Mouse (Mus musculus) CH12.LX (cell line): ENCODE measurements around the gene Dnmbp. TPM values are rescaled to one million over a fixed set of nuclear protein-coding genes. Genes with fewer than 3 reads are reported as not detected.

Experiments used
- DNase-seq: peaks from one replicate; pipeline ENCODE4 v3.0.0-alpha.2; 2013; ENCODE audit errors: extremely low read depth
- H3K27ac ChIP-seq: 2 replicates; pipeline ENCODE4 v1.5.1; 2012; ENCODE audit warnings: low read depth, mild to moderate bottlenecking, control low read depth, moderate library complexity; ENCODE audit not compliant: insufficient read depth
- H3K27me3 ChIP-seq: replicated peaks from 2 replicates; pipeline ENCODE3; 2012; ENCODE audit warnings: inconsistent platforms
- H3K36me3 ChIP-seq, 2 experiments: replicated peaks in 1 of 2; 2 replicates each; pipeline versions ENCODE3 to v1.6.1; 2012; ENCODE audit warnings: inconsistent platforms in 1 of 2, low read length in 1 of 2, mild to moderate bottlenecking in 1 of 2, mixed read lengths in 1 of 2, moderate library complexity in 1 of 2; ENCODE audit not compliant: control insufficient read depth in 1 of 2, insufficient read depth in 1 of 2
- H3K4me1 ChIP-seq, 2 experiments: 2 replicates each; pipeline ENCODE4 v1.6.1; 2012; ENCODE audit warnings: inconsistent platforms in 1 of 2, moderate library complexity in 1 of 2; ENCODE audit not compliant: insufficient read depth in 2 of 2, control insufficient read depth in 1 of 2
- H3K4me2 ChIP-seq: 2 replicates; pipeline ENCODE4 v1.6.1; 2012; ENCODE audit warnings: low read depth, mild to moderate bottlenecking, control low read depth; ENCODE audit not compliant: poor library complexity, insufficient read depth, severe bottlenecking
- H3K4me3 ChIP-seq, 3 experiments: fragments of 150-350 bp in 1 of 3; sonication (generic) in 1 of 3; replicated peaks in 1 of 3; 2 replicates each; pipeline versions ENCODE3 to v1.5.1; 2011 to 2012; ENCODE audit warnings: low read depth in 2 of 3, low read length in 2 of 3, mild to moderate bottlenecking in 2 of 3, moderate library complexity in 2 of 3, control low read depth in 1 of 3, improper control_type of control experiment in 1 of 3, inconsistent platforms in 1 of 3, mixed read lengths in 1 of 3; ENCODE audit not compliant: poor library complexity in 1 of 3
- H3K79me2 ChIP-seq: replicated peaks from 2 replicates; pipeline ENCODE4 v1.6.1; 2012; ENCODE audit warnings: mild to moderate bottlenecking, moderate library complexity; ENCODE audit not compliant: control insufficient read depth, poor library complexity, insufficient read depth, severe bottlenecking; ENCODE audit errors: extremely low read depth
- H3K9ac ChIP-seq: 2 replicates; pipeline ENCODE4 v1.6.1; 2012; ENCODE audit warnings: low read depth, mild to moderate bottlenecking, control low read depth, moderate library complexity; ENCODE audit not compliant: insufficient read depth
- H3K9me3 ChIP-seq: replicated peaks from 2 replicates; pipeline ENCODE3; 2012; ENCODE audit warnings: low read length, inconsistent platforms, mixed read lengths
- CTCF ChIP-seq, 2 experiments: IDR thresholded peaks in 1 of 2; conservative IDR thresholded peaks in 1 of 2; 2 replicates each; pipeline ENCODE4 v1.5.1; 2011 to 2012; ENCODE audit warnings: low read depth in 2 of 2, low read length in 2 of 2, improper control_type of control experiment in 1 of 2, inconsistent platforms in 1 of 2, mild to moderate bottlenecking in 1 of 2, moderate library complexity in 1 of 2
- ELF1 ChIP-seq: IDR thresholded peaks from 2 replicates; pipeline ENCODE4 v1.6.1; 2014; ENCODE audit warnings: low read depth, mild to moderate bottlenecking, inconsistent platforms, low read length, improper control_type of control experiment
- ETS1 ChIP-seq: conservative IDR thresholded peaks from 2 replicates; pipeline ENCODE4 v1.6.1; 2012; ENCODE audit warnings: low read depth, mild to moderate bottlenecking, inconsistent platforms, low read length, improper control_type of control experiment, moderate library complexity
- GABPA ChIP-seq: IDR thresholded peaks from 2 replicates; pipeline ENCODE4 v1.6.1; 2012; ENCODE audit warnings: low read depth, low read length, improper control_type of control experiment, inconsistent platforms; ENCODE audit not compliant: insufficient replicate concordance
- HCFC1 ChIP-seq: IDR thresholded peaks from 2 replicates; pipeline ENCODE4 v1.6.1; 2012; ENCODE audit warnings: low read depth, mild to moderate bottlenecking, inconsistent platforms, low read length, improper control_type of control experiment
- JUN ChIP-seq: IDR thresholded peaks from 2 replicates; pipeline ENCODE4 v1.6.1; 2011; ENCODE audit warnings: low read depth, mild to moderate bottlenecking, low read length, improper control_type of control experiment, moderate library complexity; ENCODE audit not compliant: insufficient read depth
- KAT2A ChIP-seq: IDR thresholded peaks from 2 replicates; pipeline ENCODE4 v1.6.1; 2012; ENCODE audit warnings: low read length, improper control_type of control experiment, inconsistent platforms; ENCODE audit not compliant: insufficient replicate concordance
- MAFK ChIP-seq: IDR thresholded peaks from 2 replicates; pipeline ENCODE4 v1.6.1; 2011; ENCODE audit warnings: low read length, improper control_type of control experiment; ENCODE audit not compliant: insufficient replicate concordance
- MAX ChIP-seq: IDR thresholded peaks from 2 replicates; pipeline ENCODE4 v1.6.1; 2011; ENCODE audit warnings: low read length, improper control_type of control experiment
- MAZ ChIP-seq: IDR thresholded peaks from 2 replicates; pipeline ENCODE4 v1.6.1; 2012; ENCODE audit warnings: low read depth, mild to moderate bottlenecking, inconsistent platforms, low read length, improper control_type of control experiment, moderate library complexity
- MXI1 ChIP-seq: IDR thresholded peaks from 2 replicates; pipeline ENCODE4 v1.6.1; 2011; ENCODE audit warnings: mild to moderate bottlenecking, low read depth, low read length, improper control_type of control experiment
- MYC ChIP-seq: IDR thresholded peaks from 2 replicates; pipeline ENCODE4 v1.6.1; 2011; ENCODE audit warnings: low read depth, mild to moderate bottlenecking, improper control_type of control experiment, low read length
- NELFE ChIP-seq: IDR thresholded peaks from 2 replicates; pipeline ENCODE4 v1.6.1; 2011; ENCODE audit warnings: low read depth, low read length, improper control_type of control experiment
- POLR2AphosphoS2 ChIP-seq: IDR thresholded peaks from 2 replicates; pipeline ENCODE4 v1.6.1; 2011; ENCODE audit warnings: low read depth, low read length, improper control_type of control experiment
- RAD21 ChIP-seq: IDR thresholded peaks from 2 replicates; pipeline ENCODE4 v1.6.1; 2011; ENCODE audit warnings: low read depth, mild to moderate bottlenecking, low read length, improper control_type of control experiment, moderate library complexity
- RCOR1 ChIP-seq: conservative IDR thresholded peaks from 2 replicates; pipeline ENCODE4 v1.6.1; 2012; ENCODE audit warnings: low read depth, mild to moderate bottlenecking, inconsistent platforms, low read length, improper control_type of control experiment
- SMC3 ChIP-seq: IDR thresholded peaks from 2 replicates; pipeline ENCODE4 v1.6.1; 2011; ENCODE audit warnings: low read depth, low read length, improper control_type of control experiment
- UBTF ChIP-seq: IDR thresholded peaks from 2 replicates; pipeline ENCODE4 v1.6.1; 2012; ENCODE audit warnings: low read depth, mild to moderate bottlenecking, inconsistent platforms, low read length, improper control_type of control experiment, moderate library complexity
- USF1 ChIP-seq: IDR thresholded peaks from 2 replicates; pipeline ENCODE4 v1.6.1; 2014; ENCODE audit warnings: low read depth, mild to moderate bottlenecking, inconsistent platforms, low read length, improper control_type of control experiment
- USF2 ChIP-seq: conservative IDR thresholded peaks from 2 replicates; pipeline ENCODE4 v1.6.1; 2011; ENCODE audit warnings: low read depth, low read length, improper control_type of control experiment
- ZMIZ1 ChIP-seq: IDR thresholded peaks from 2 replicates; pipeline ENCODE4 v1.6.1; 2012; ENCODE audit warnings: low read depth, mild to moderate bottlenecking, inconsistent platforms, low read length, improper control_type of control experiment
- ZNF384 ChIP-seq: IDR thresholded peaks from 2 replicates; pipeline ENCODE4 v1.6.1; 2012; ENCODE audit warnings: low read depth, low read length, improper control_type of control experiment, inconsistent platforms
- dilution Hi-C: fragments of 300-500 bp; cut with MboI; formaldehyde crosslinking; loops from 2 replicates; pipeline ENCODE4 v1.14.3; 2020; ENCODE audit warnings: low sequenced_read_pairs; ENCODE audit not compliant: extremely low pct_unique_long_range_greater_than_20kb, extremely low pct_ligation_motif_present
- in situ Hi-C: fragments of 300-500 bp; cut with MboI; formaldehyde crosslinking; loops from 3 replicates; pipeline ENCODE4 v1.14.3; 2019; ENCODE audit warnings: low sequenced_read_pairs, low pct_ligation_motif_present, low pct_unique_long_range_greater_than_20kb, mixed read lengths
- polyA plus RNA-seq: library from polyadenylated mRNA; unstranded; fragments of >175 nt; gene quantifications from 2 replicates; pipeline ENCODE4 v1.2.1, GENCODE M21; 2012; ENCODE audit warnings: low read depth; ENCODE audit not compliant: insufficient read length
- total RNA-seq, 2 experiments: library from RNA; depleted of rRNA; stranded (reverse); fragments of 300-350 nt in 1 of 2; fragments of >200 nt in 1 of 2; gene quantifications; 2 replicates each; pipeline ENCODE4 v1.2.3; 2012 to 2014

Gene Dnmbp
- total and polyA plus RNA-seq, 3 experiments, result 1.8 to 5.4 (median 2.3) TPM

- Histone ChIP-seq H3K4me2 (no peak overlapping the region), H3K27ac (no peak overlapping the region), H3K9me3 (no peaks in the 10 kb centered on the region), H3K9ac (no peak overlapping the region), H3K4me1 (peaks cover 3 to 22% of the 10 kb centered on the region in 2 experiments; a peak in 3 of 4 replicates), H3K79me2 (no peaks in the 10 kb centered on the region), H3K27me3 (no peaks in the 10 kb centered on the region), H3K36me3 (peaks cover 0 to 2% of the 10 kb centered on the region in 2 experiments), H3K4me3 (no peak overlapping the region)
- no peak for TF ChIP-seq MYC
- no peak for TF ChIP-seq MAFK
- TF ChIP-seq ELF1, result no peak
- no peak for TF ChIP-seq POLR2AphosphoS2
- no peak for TF ChIP-seq ZMIZ1
- TF ChIP-seq ZNF384, result no peak
- no peak for DNase-seq
- dilution Hi-C loops (no loop called here), in situ Hi-C loops (no loop called here)
Observed at GRCm38 (mm10) chr19:43929869-43930268, 10.1 kb downstream of the Dnmbp start.

- Histone ChIP-seq H3K4me1 (peaks cover 3 to 22% of the 10 kb centered on the region in 2 experiments; a peak in 3 of 4 replicates), H3K79me2 (no peaks in the 10 kb centered on the region), H3K9me3 (peaks cover 4% of the 10 kb centered on the region), H3K36me3 (peaks cover 0 to 4% of the 10 kb centered on the region in 2 experiments), H3K4me3 (no peak overlapping the region), H3K4me2 (no peak overlapping the region), H3K9ac (no peak overlapping the region), H3K27me3 (no peaks in the 10 kb centered on the region), H3K27ac (no peak overlapping the region)
- TF ChIP-seq ZNF384 (no peak), MAFK (no peak), MAX (no peak), GABPA (no peak), MXI1 (no peak), ZMIZ1 (no peak), UBTF (no peak), NELFE (no peak), ETS1 (no peak), USF1 (no peak), MAZ (no peak), JUN (no peak), USF2 (no peak), KAT2A (no peak), SMC3 (no peak), RAD21 (no peak), CTCF (conservative IDR thresholded peaks at IDR 0.05 in 1 of 2, IDR thresholded peaks at IDR 0.05 in 1 of 2; ENCODE audit: low read depth in 2 of 2, low read length in 2 of 2) (no peak), HCFC1 (no peak), RCOR1 (no peak), ELF1 (no peak)
- in situ Hi-C loops (no loop called here), dilution Hi-C loops (no loop called here)
- no peak for DNase-seq
Observed at GRCm38 (mm10) chr19:43927967-43928366, 12.0 kb downstream of the Dnmbp start.
